25 mouse cellular contexts compared by ENCODE assay signal in genomic region chr5:34772696-34773245, GRCm38 (mm10). TPM values are rescaled to one million over a fixed set of nuclear protein-coding genes. Genes with fewer than 3 reads are reported as not detected.
DNase-seq lines count a peak whose midpoint lies in the region.
"Had no signal": no experiment of that assay in that cellular context is flagged by ENCODE, and none has a peak within 500 bp of the region (broad histone marks: within the 10 kb centered on the region; RNA-seq: fewer than 3 reads in every experiment).

No protein-coding gene starts in this region.

- H3K36me3 ChIP-seq in macrophage (ENCODE audit: inconsistent target), result no peaks in the 10 kb centered on the region
- H3K36me3 ChIP-seq: hindbrain, embryonic 15.5 days; kidney, embryonic 15.5 days; liver, embryonic 13.5 days; neural tube, embryonic 13.5 days; stomach, embryonic 15.5 days had no signal

- H3K27ac ChIP-seq in macrophage, result peak overlapping the region; percentile 22; the same call in 1 of the 2 replicates
- H3K27ac ChIP-seq: embryonic facial prominence, embryonic 13.5 days; hindbrain, embryonic 10.5 days; hindbrain, embryonic 15.5 days; kidney, embryonic 15.5 days; liver, embryonic 13.5 days; midbrain, embryonic 12.5 days; neural tube, embryonic 13.5 days; stomach, embryonic 15.5 days had no signal

- DNase-seq in adrenal gland, adult (ENCODE audit: inconsistent age in 2 of 2, low spot score in 1 of 2), result peak; percentile 62 to 84
- DNase-seq in adrenal gland, postnatal 4 days (ENCODE audit: low spot score in 2 of 2), result no peak
- DNase-seq in Muller cell, postnatal 12 days (ENCODE audit: inconsistent ontology term), result peak; percentile 30
- DNase-seq in adrenal gland, postnatal 25 days, result peak; percentile 25
- DNase-seq in spleen, postnatal 4 days (ENCODE audit: low spot score in 2 of 2), result no peak
- DNase-seq in testis, postnatal 14 days (ENCODE audit: low spot score), result no peak
- DNase-seq in kidney, adult 9 months, result no peak
- DNase-seq: cerebellum, adult 11-12 months; cerebellum, postnatal 10 days; heart, postnatal 14 days; kidney, adult 11 months; kidney, postnatal 4 days; layer of hippocampus, postnatal 36 days; left cerebral cortex, postnatal 4 days; liver, embryonic 13.5 days; lung, adult 18-20 months; thymus, postnatal 25 days had no signal

- WGBS in macrophage (ENCODE audit: missing documents), result 95% methylated on average over 4 of the region's 4 CpGs

- no peak overlapping the region for H3K4me3 ChIP-seq in macrophage (ENCODE audit: inconsistent target)
- H3K4me3 ChIP-seq: embryonic facial prominence, embryonic 13.5 days; hindbrain, embryonic 10.5 days; hindbrain, embryonic 15.5 days; kidney, embryonic 15.5 days; liver, embryonic 13.5 days; midbrain, embryonic 12.5 days; neural tube, embryonic 13.5 days; stomach, embryonic 15.5 days had no signal

- peaks cover 99% of the 10 kb centered on the region for H3K79me2 ChIP-seq in macrophage (ENCODE audit: inconsistent target)

RNA-seq across cellular contexts. Expression of gene Htt, which starts 11.2 kb away (rescaled TPM):
- total RNA-seq in adrenal gland, postnatal 4 days (2021), result 10 to 100 TPM; 29.0 to 31.4 TPM
- total RNA-seq in adrenal gland, postnatal 25 days (2021), result 35.4 and 37.6 TPM in 2 replicates
- 100 to 1,000 TPM; 177 to 485 (median 378) TPM for total RNA-seq in macrophage (2018; cell fraction: chromatin; rRNA removed)
- total RNA-seq in macrophage (2018; cell fraction: cytosol; rRNA removed), result 10 to 100 TPM; 16.8 to 45.7 (median 27.8) TPM
- 100 to 1,000 TPM in 25 of 26 experiments, 10 to 100 TPM in 1; 94.4 to 250 (median 166) TPM for total RNA-seq in macrophage (2018; cell fraction: nucleus; rRNA removed)
- 14.2 to 24.1 TPM (median 20.6 TPM) in 3 replicates for polyA plus RNA-seq in macrophage (2018)

Comparison
In these comparisons a context has a peak if more than half of its experiments do, and no peak if none do; other contexts are left out.
1. DNase-seq: peak in adrenal gland, adult (2 of 2), Muller cell, postnatal 12 days (single experiment) and adrenal gland, postnatal 25 days (single experiment); none in adrenal gland, postnatal 4 days (0 of 2), spleen, postnatal 4 days (0 of 2), testis, postnatal 14 days (single experiment) and kidney, adult 9 months (single experiment).